Mouse (Mus musculus) cortical plate, adult 2 months (tissue): ENCODE measurements at regions not wholly inside any gene's neighbourhood (a gene's known extent, or its start where the extent isn't known, plus 50 kb on each side); places are given as distances from the start of the nearest gene placed in this dataset.

Experiments
- CTCF ChIP-seq: fragments of 200-500 bp; IDR thresholded peaks from 2 replicates; pipeline ENCODE4 v1.5.1; 2011; ENCODE audit warnings: mild to moderate bottlenecking, control low read depth, low read length; ENCODE audit not compliant: insufficient read depth; ENCODE audit errors: extremely low read depth
- POLR2A ChIP-seq: fragments of 200-500 bp; IDR thresholded peaks from 2 replicates; pipeline ENCODE4 v1.6.1; 2011; ENCODE audit warnings: mild to moderate bottlenecking, low read length, control low read depth; ENCODE audit not compliant: insufficient read depth; ENCODE audit errors: extremely low read depth

- TF ChIP-seq CTCF = no peak
- TF ChIP-seq POLR2A = no peak
These were observed 154.4 kb upstream of the Tnp1 start for GRCm38 (mm10) chr1:73169929-73170667.
